Mouse (Mus musculus) ES-Bruce4 (cell line): ENCODE measurements around the gene Gm5134. TPM values are rescaled to one million over a fixed set of nuclear protein-coding genes. Genes with fewer than 3 reads are reported as not detected.

Experiments
- H3K27ac ChIP-seq: 2 replicates; pipeline ENCODE4 v1.5.1; 2012; ENCODE audit warnings: low read length, inconsistent platforms; ENCODE audit not compliant: insufficient read depth
- H3K27me3 ChIP-seq: 2 replicates; pipeline ENCODE4 v1.6.1; 2012; ENCODE audit warnings: mild to moderate bottlenecking, low read length, inconsistent platforms; ENCODE audit not compliant: control insufficient read depth, poor library complexity, insufficient read depth, severe bottlenecking
- H3K36me3 ChIP-seq: 2 replicates; pipeline ENCODE4 v1.6.1; 2012; ENCODE audit warnings: inconsistent platforms, mild to moderate bottlenecking, low read length, moderate library complexity; ENCODE audit not compliant: control insufficient read depth, poor library complexity, insufficient read depth, severe bottlenecking
- H3K4me1 ChIP-seq: one replicate; pipeline ENCODE4 v1.8.1; 2011; ENCODE audit warnings: low read length; ENCODE audit not compliant: control insufficient read depth, insufficient read depth
- H3K4me3 ChIP-seq: 2 replicates; pipeline ENCODE4 v1.5.1; 2011; ENCODE audit warnings: low read depth, mild to moderate bottlenecking, low read length
- H3K9ac ChIP-seq: 2 replicates; pipeline ENCODE4 v1.6.1; 2012; ENCODE audit warnings: low read depth, mild to moderate bottlenecking, inconsistent platforms; ENCODE audit not compliant: poor library complexity, severe bottlenecking
- H3K9me3 ChIP-seq: replicated peaks from 2 replicates; pipeline ENCODE4 v1.6.1; 2012; ENCODE audit warnings: mild to moderate bottlenecking, low read length, inconsistent platforms; ENCODE audit not compliant: control insufficient read depth, poor library complexity, insufficient read depth, severe bottlenecking
- CTCF ChIP-seq: IDR thresholded peaks from one replicate; pipeline ENCODE4 v1.8.1; 2011; ENCODE audit warnings: low read depth, low read length
- EP300 ChIP-seq: IDR thresholded peaks from 2 replicates; pipeline ENCODE4 v1.6.1; 2011; ENCODE audit warnings: low read depth, low read length; ENCODE audit not compliant: insufficient read depth
- POLR2A ChIP-seq: IDR thresholded peaks from one replicate; pipeline ENCODE4 v1.8.1; 2011; ENCODE audit warnings: low read length; ENCODE audit not compliant: insufficient read depth
- polyA plus RNA-seq: library from polyadenylated mRNA; stranded (reverse); fragments of >200 nt; gene quantifications from 2 replicates; pipeline ENCODE4 v1.2.4, GENCODE M21; 2011; ENCODE audit warnings: low read depth; ENCODE audit not compliant: missing spikeins, insufficient read depth, insufficient read length

Gm5134 gene
- polyA plus RNA-seq, 1 experiment: 0.43 TPM

GRCm38 (mm10) chr10:76025470-76026190, 71.3 kb downstream of the Gm5134 start:
- H3K4me3 ChIP-seq: no peak overlapping the region
- peaks cover 14% of the 10 kb centered on the region for H3K9me3 ChIP-seq
- no peaks in the 10 kb centered on the region for H3K27me3 ChIP-seq
- H3K9ac ChIP-seq: no peak overlapping the region
- no peak for TF ChIP-seq CTCF
- TF ChIP-seq POLR2A: no peak
- peak; percentile 60; the same call in 1 of the 2 replicates for TF ChIP-seq EP300
- H3K36me3 ChIP-seq: no peaks in the 10 kb centered on the region
- peak overlapping the region; percentile 85 for H3K27ac ChIP-seq
- peaks cover 1% of the 10 kb centered on the region for H3K4me1 ChIP-seq

- H3K4me1 ChIP-seq: peaks cover 1% of the 10 kb centered on the region
- no peaks in the 10 kb centered on the region for H3K36me3 ChIP-seq
- H3K9me3 ChIP-seq: peaks cover 11% of the 10 kb centered on the region
- peak overlapping the region; percentile 83 for H3K9ac ChIP-seq
- H3K27ac ChIP-seq: peak overlapping the region; percentile 97
- H3K27me3 ChIP-seq: no peaks in the 10 kb centered on the region
- TF ChIP-seq EP300 (no peak), POLR2A (no peak), CTCF (no peak)
- peak overlapping the region; percentile 63 for H3K4me3 ChIP-seq
Observed at GRCm38 (mm10) chr10:76027127-76028015, 73.1 kb downstream of the Gm5134 start.

- TF ChIP-seq CTCF (no peak), EP300 (peak; percentile 77)
- Histone ChIP-seq H3K9ac (peak overlapping the region; percentile 83; the same call in 1 of the 2 replicates), H3K4me3 (peak overlapping the region; percentile 63), H3K9me3 (peaks cover 11% of the 10 kb centered on the region), H3K36me3 (no peaks in the 10 kb centered on the region), H3K27me3 (no peaks in the 10 kb centered on the region), H3K4me1 (peaks cover 1% of the 10 kb centered on the region), H3K27ac (peak overlapping the region; percentile 97)
Observed at GRCm38 (mm10) chr10:76028016-76028366, 73.7 kb downstream of the Gm5134 start.

DNA sequence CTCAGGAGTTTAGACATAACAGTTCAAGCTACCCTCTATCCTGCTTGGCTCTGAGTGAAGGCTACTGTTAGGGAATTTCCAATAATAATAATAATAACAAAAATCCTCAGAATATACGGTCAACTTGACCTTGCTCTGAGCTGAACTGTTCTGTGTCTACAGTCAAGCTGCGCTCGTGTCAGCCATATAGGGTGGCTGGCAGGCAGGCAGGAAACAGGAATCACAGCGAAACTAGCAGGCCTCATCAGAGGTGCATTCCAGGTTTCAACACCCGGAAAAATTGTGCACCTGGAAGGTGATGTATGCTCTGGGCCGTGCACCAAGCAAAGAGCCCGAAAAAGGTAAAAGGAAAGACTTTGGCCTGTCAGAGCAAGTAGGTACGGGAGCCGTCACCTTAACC, 74.1 kb downstream of the Gm5134 start:
- peaks cover 1% of the 10 kb centered on the region for H3K4me1 ChIP-seq
- peaks cover 11% of the 10 kb centered on the region for H3K9me3 ChIP-seq
- H3K4me3 ChIP-seq: no peak overlapping the region; the same call in 1 of the 2 replicates
- H3K27ac ChIP-seq: peak overlapping the region; percentile 90
- TF ChIP-seq EP300 (no peak), POLR2A (no peak), CTCF (no peak)
- no peaks in the 10 kb centered on the region for H3K27me3 ChIP-seq
- H3K36me3 ChIP-seq: no peaks in the 10 kb centered on the region
- peak overlapping the region; percentile 59; the same call in 1 of the 2 replicates for H3K9ac ChIP-seq

DNA sequence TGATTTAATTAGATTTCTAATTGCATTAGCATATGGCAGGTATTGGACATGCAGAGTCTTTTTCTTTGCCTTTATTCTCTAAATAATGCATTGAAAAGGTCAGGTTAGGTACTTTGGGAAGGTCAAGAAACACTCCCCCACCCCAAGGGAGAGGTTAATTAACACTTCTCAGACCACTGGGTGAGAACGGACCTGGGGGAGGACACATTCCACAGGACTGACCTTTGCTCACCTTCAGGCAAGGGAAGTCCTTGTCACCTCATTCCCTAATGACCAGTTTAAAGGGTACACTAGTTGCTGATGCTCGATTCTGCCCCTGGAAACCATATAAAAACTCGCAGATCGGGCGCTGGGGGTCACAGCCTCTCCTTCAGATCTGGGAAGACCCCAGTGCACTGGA, 75.0 kb downstream of the Gm5134 start:
- Histone ChIP-seq H3K4me3 (no peak overlapping the region; the same call in 1 of the 2 replicates), H3K27ac (peak overlapping the region; percentile 90), H3K9ac (peak overlapping the region; percentile 59; the same call in 1 of the 2 replicates), H3K27me3 (no peaks in the 10 kb centered on the region), H3K4me1 (peaks cover 1% of the 10 kb centered on the region), H3K9me3 (peaks cover 11% of the 10 kb centered on the region), H3K36me3 (peaks cover 2% of the 10 kb centered on the region)
- TF ChIP-seq POLR2A (no peak), EP300 (peak; percentile 99)

DNA sequence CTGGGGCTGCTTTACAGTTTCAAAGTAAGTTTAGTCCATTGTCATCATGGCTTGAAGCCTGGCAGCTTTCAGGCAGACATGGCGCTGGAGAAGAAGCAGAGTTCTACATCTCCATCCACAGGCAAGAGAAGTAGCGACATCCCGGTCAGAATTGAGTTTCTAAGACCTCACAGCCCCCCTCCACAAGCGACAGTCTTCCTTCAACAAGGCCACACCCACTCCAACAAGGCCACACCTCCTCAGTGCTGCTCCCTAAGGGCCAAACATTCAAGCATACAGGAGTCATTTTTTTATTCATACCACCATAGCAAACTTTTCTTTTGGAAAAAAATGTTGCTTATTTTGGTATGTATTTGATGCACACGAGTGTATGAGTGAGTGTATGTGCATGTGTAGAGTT, 76.2 kb downstream of the Gm5134 start:
- peaks cover 1% of the 10 kb centered on the region for H3K4me1 ChIP-seq
- H3K9ac ChIP-seq: peak overlapping the region; percentile 29
- no peaks in the 10 kb centered on the region for H3K27me3 ChIP-seq
- peak overlapping the region; percentile 41 for H3K4me3 ChIP-seq
- H3K36me3 ChIP-seq: peaks cover 11% of the 10 kb centered on the region
- H3K9me3 ChIP-seq: no peaks in the 10 kb centered on the region
- TF ChIP-seq CTCF (no peak), POLR2A (no peak), EP300 (peak; percentile 42; the same call in 1 of the 2 replicates)
- H3K27ac ChIP-seq: peak overlapping the region; percentile 92
